Mouse (Mus musculus): Measurements from ENCODE around the gene Sh3pxd2a.

DNA sequence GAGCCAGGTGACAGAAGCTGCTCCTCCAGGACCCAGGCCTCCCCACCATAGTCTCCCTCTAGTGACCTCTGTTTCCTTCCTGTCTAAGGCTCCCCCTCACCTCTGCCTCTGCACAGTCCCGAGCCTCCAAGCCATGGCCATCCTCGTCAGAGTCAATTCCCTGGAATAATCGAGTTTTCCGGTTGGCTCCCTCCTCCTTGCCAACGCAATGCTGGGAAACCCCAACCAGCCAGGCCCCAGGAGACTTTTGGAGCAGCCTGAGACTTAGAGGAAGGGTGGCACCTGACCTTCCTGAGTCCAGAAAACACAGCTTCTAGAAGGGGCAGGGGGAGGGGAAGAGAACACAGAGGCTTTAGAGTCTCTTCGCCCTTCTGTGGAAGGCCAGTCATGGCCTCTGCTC is 213.3 kb downstream of the Sh3pxd2a start:
- TF ChIP-seq CTCF (conservative IDR thresholded peaks at IDR 0.05; ENCODE audit: low read length), result no peak
- TF ChIP-seq POU5F1 (IDR thresholded peaks at IDR 0.05; ENCODE audit: borderline replicate concordance, low read length), result no peak
- TF ChIP-seq NANOG (IDR thresholded peaks at IDR 0.05; ENCODE audit: borderline replicate concordance, low read length), result no peak
